Mouse (Mus musculus): ENCODE measurements at regions not wholly inside any gene's neighbourhood (a gene's known extent, or its start where the extent isn't known, plus 50 kb on each side); places are given as distances from the start of the nearest gene placed in this dataset.

DNA sequence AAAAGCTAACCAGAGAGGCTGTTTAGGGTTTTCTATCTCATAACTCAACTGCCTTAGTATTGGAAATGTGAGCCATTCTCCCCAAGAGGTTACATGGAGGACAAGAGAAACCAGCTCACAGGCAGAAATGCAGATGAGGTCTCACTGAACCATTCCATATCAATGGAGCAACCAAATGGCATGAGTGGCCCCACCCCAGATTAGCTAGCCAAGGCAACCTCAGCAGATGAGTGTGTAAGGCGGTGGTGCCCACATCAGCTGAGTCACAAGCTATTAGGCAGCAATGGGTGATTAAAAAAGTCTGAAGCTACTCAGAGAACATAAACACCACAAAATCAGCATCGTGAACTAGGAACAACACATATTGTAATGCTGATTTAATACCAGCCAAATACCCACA is 133.2 kb downstream of the Lpin1 start:
- H3K4me1 ChIP-seq (ENCODE audit: control insufficient read depth, insufficient read depth, insufficient read length, low read length): no peaks in the 10 kb centered on the region
- H3K27ac ChIP-seq (replicated peaks; ENCODE audit: low read depth, low read length): no peak overlapping the region
- H3K4me3 ChIP-seq (ENCODE audit: insufficient read depth, low read depth, low read length): no peak overlapping the region

DNA sequence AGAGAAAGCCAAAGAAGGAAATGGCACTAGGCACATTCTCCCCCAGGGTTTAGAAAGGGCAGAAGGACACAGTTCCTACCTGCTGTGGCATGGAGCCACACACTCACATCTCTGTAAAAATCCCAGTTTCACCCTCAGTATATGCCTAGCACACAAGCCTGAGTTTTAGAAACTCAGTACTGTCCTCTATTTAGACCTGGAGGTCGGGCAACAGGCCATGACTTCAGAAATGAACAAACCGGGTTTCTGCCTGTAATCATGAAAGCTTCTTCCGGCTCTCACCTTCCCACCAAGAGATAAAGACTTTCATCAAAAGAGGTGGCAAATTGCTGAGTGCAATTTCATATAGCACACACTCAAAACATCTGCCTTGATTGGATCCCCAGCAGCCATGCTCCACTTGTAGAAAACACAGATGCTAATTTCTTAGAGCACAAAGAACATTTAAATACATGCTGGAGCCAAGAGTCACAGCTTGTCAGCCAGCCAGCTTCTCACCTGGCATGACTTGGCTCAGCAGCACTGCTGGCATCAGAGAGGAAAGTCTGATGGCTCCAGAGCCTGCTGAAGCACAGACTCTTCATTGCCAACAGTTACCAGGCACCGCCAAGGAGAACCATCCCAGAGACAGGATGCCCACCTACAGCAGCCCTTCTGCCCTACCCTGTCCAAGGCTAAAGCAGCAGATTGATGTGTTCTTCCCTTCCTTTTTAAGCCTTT is 136.2 kb downstream of the Lpin1 start:
- Histone ChIP-seq H3K27ac (replicated peaks; ENCODE audit: low read depth, low read length) (no peak overlapping the region), H3K4me3 (ENCODE audit: insufficient read depth, low read depth, low read length) (no peak overlapping the region), H3K4me1 (ENCODE audit: control insufficient read depth, insufficient read depth, insufficient read length, low read length) (no peaks in the 10 kb centered on the region)

DNA sequence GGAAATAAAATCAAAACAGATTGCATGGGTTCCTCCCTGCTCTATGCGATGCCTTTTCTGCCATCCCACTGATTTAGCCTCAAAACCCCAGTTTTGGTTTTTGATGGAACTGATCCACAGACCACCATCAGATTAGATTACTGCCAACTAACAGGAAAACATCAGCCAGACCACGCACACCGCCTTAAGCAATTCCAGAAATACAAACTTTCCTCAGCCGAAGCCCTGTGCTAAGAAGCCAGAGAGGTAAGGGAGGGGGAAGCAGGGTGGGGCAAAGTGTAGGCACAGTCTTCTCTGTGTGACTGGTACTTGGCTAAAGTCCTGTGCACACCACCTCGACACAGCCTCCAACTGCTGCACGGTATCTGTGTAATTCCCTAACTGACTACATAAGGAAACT is 153.3 kb downstream of the Lpin1 start:
- H3K27ac ChIP-seq (replicated peaks; ENCODE audit: low read depth, low read length): no peak overlapping the region
- H3K4me3 ChIP-seq (ENCODE audit: insufficient read depth, low read depth, low read length): no peak overlapping the region
- no peaks in the 10 kb centered on the region for H3K4me1 ChIP-seq (ENCODE audit: control insufficient read depth, insufficient read depth, insufficient read length, low read length)

DNA sequence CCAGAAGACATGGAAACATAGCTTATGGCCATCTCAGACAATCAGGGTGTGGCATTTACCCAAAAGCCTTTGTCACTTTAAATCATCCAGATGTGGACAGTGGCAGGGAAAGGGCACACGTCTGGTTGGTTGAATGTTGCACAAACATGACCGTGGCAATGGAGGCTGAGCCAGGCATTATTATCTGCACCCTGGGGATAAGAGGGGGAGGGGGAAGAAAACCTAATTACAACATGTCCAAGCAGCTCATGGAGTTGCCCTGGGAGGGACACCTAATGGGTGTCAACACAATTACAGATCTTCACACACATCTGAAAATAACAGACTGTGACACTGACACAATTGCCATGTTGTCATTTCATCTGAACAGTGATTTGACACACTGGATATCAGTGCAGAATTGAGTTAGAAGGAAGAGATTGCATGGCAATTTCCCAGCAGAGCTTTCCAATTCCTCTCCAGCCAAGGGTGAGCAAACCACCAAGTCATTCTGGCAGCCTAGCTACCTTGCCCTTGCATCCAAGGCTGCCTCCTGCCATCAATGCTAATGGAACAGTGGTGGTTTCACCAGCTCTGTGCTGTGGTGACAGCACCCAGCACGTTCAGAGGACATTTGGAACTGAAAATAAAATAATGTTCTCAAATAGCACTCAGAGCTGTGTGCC is 159.9 kb downstream of the Lpin1 start:
- Histone ChIP-seq H3K4me3 (ENCODE audit: insufficient read depth, low read depth, low read length) (no peak overlapping the region), H3K27ac (replicated peaks; ENCODE audit: low read depth, low read length) (no peak overlapping the region), H3K4me1 (ENCODE audit: control insufficient read depth, insufficient read depth, insufficient read length, low read length) (no peaks in the 10 kb centered on the region)

DNA sequence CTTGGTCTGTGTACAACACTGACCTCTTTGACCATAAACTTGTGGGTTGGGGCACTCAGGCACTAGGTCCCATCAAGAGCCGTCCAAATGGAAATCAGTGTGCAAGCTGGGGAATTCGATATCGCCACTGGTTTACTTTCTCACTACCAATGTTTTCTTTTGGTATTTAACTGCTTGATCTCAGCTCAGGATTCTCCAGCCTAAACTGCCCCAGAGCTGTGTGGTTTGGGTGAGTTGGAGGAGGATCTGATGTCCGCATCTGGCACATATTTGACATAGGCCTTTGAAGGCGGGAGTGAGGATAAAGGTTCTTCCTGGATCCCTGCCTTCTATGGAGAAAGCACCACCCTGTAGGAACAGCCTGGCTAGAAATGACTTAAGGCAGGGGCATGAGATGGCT is 172.0 kb downstream of the Lpin1 start:
- Histone ChIP-seq H3K27ac (replicated peaks; ENCODE audit: low read depth, low read length) (no peak overlapping the region), H3K4me1 (ENCODE audit: control insufficient read depth, insufficient read depth, insufficient read length, low read length) (no peaks in the 10 kb centered on the region; the same call in 1 of the 2 replicates), H3K4me3 (ENCODE audit: insufficient read depth, low read depth, low read length) (no peak overlapping the region)

DNA sequence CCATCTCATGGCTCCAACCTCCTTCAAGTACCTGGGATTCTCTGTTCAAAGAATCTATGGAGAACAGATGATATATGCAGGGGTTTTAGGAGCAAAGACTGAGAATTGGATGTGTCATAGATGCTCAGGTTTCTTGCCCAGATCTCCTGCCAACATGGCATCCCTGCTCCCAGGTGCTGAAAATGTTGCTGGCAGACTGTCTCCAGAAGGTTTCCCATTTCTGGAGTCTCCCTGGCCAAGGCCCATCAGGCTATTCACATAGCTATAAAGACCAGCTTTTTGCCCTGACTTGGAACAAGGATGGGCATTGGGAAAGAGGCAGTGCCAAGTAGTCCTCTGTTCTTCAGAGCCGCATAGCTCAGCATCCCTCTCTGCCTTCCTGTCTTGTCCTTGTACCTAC is 173.8 kb downstream of the Lpin1 start:
- H3K27ac ChIP-seq (replicated peaks; ENCODE audit: low read depth, low read length): no peak overlapping the region
- no peak overlapping the region for H3K4me3 ChIP-seq (ENCODE audit: insufficient read depth, low read depth, low read length)
- H3K4me1 ChIP-seq (ENCODE audit: control insufficient read depth, insufficient read depth, insufficient read length, low read length): no peaks in the 10 kb centered on the region; the same call in 1 of the 2 replicates

DNA sequence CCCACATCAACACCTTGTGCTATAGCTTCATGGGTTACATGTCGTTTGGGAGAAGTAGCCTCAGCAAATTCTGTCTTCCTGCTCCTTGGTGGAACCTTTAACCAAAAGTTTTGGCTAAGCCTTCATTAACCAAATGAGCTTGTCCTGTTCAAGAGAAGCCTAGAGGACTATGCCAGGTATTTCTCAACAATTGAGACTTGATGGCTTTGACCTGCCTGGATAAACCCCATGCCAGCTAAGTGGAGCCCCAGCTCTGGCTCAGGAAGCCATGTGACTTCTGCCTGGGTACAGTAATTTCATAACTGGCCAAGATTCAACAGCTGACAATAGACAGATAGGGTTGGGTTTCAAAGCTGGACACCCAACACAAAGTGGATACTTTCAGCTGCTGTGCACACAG is 174.5 kb downstream of the Lpin1 start:
- Histone ChIP-seq H3K4me1 (ENCODE audit: control insufficient read depth, insufficient read depth, insufficient read length, low read length) (no peaks in the 10 kb centered on the region; the same call in 1 of the 2 replicates), H3K27ac (replicated peaks; ENCODE audit: low read depth, low read length) (no peak overlapping the region), H3K4me3 (ENCODE audit: insufficient read depth, low read depth, low read length) (no peak overlapping the region)

DNA sequence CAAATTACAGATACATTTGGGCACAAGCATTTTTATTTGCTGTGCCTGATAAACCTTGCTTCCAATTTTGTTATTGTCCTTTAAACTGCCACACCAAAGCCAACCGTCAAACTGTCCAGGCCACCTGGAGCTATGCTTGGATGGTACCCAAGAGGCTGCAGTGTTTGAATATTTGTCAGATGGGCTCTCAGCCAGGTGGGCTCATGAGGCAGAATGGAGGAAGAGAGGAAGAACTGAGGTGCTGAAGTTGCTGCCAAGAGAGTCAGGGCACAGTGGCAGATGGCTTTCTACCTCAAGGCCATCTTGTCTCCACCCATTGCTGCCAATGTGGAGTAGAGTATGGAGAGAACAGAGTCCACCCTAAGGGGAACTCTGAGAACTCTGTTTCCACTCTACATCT is 176.0 kb downstream of the Lpin1 start:
- Histone ChIP-seq H3K4me3 (ENCODE audit: insufficient read depth, low read depth, low read length) (no peak overlapping the region), H3K4me1 (ENCODE audit: control insufficient read depth, insufficient read depth, insufficient read length, low read length) (no peaks in the 10 kb centered on the region; the same call in 1 of the 2 replicates), H3K27ac (replicated peaks; ENCODE audit: low read depth, low read length) (no peak overlapping the region)

DNA sequence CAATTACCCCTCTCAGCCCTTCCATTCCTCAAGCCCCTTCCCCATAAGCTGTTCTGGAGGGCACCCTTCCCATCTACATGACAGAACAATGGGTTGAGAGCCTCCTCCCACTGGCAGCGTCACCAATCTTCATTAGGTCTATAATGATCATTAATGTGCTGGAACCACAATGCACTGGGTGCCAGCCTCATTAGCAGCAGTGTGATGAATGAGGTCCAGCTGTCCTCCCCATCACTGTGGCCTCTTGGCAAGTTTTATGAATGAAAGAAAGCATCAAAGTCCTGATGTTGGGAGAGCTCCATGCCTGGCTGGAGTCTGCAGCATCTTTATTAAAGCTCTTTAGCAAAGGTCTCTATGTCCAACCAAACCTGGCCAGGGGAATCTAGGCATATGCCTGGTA is 176.5 kb downstream of the Lpin1 start:
- H3K4me1 ChIP-seq (ENCODE audit: control insufficient read depth, insufficient read depth, insufficient read length, low read length): no peaks in the 10 kb centered on the region; the same call in 1 of the 2 replicates
- no peak overlapping the region for H3K27ac ChIP-seq (replicated peaks; ENCODE audit: low read depth, low read length)
- H3K4me3 ChIP-seq (ENCODE audit: insufficient read depth, low read depth, low read length): no peak overlapping the region

DNA sequence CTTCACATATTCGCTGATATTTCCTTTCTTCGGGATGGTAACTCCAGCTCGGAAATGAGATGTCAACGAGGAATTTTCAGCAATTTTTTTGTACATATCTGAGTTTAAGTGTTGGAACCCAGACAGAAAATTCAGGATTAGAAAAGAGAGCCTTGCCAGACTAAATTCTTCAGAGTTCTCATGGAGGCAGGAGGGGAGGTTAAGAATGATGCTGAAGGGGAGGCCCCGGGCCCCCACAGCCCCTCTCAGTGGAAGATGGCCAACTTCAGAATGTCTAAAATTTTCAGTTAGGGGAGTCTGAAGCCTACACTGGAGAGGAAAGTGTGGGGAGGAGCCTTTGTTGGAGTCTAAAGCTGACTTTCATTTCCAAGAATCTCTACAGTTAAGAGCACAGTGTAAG is 184.8 kb downstream of the Lpin1 start:
- H3K27ac ChIP-seq (replicated peaks; ENCODE audit: low read depth, low read length): no peak overlapping the region

DNA sequence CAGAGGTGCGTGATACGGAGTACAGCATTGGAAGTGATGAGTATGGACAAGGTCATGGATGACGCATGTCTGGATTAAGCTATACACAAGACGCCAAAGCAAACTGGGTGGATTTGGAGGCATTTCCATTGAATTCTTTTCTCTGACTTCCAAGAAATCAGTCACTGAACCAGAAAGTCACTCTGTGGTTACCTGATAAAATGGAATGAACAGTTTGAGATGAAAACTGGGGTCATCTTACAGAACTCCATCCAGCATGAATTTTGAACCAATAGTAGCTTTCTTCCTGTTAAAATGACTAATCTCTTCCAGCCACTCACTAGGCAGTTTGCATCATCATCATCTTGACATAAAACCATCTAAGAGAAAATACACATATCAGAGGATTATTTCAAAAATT is 186.2 kb downstream of the Lpin1 start:
- Histone ChIP-seq H3K4me1 (ENCODE audit: control insufficient read depth, insufficient read depth, insufficient read length, low read length) (no peaks in the 10 kb centered on the region), H3K27ac (replicated peaks; ENCODE audit: low read depth, low read length) (no peak overlapping the region), H3K4me3 (ENCODE audit: insufficient read depth, low read depth, low read length) (no peak overlapping the region)

More for the DNA sequence above, 184.8 kb downstream of the Lpin1 start:
- H3K4me3 ChIP-seq (ENCODE audit: insufficient read depth, low read depth, low read length): no peak overlapping the region
- H3K4me1 ChIP-seq (ENCODE audit: control insufficient read depth, insufficient read depth, insufficient read length, low read length): no peaks in the 10 kb centered on the region

DNA sequence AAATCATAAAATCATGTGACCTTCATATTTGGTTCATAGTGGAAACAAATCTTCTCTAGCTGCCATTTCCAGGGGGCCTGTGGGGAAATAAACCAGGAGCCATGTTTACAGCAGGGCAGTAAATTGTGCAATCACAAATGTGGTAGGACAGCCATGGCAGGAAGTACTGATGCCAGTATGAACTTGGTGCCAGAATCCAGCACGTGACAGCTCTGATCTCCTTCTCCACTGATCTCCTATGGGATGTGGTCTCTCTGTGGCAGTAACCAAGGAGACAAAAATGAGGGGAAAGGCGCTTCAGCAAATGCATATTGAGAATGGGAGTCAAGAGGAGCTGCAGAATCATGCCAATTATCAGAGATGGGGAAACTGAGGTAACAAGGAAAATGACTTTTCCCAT is 215.0 kb downstream of the Lpin1 start:
- Histone ChIP-seq H3K4me1 (ENCODE audit: control insufficient read depth, insufficient read depth, insufficient read length, low read length) (no peaks in the 10 kb centered on the region), H3K27ac (replicated peaks; ENCODE audit: low read depth, low read length) (no peak overlapping the region), H3K4me3 (ENCODE audit: insufficient read depth, low read depth, low read length) (no peak overlapping the region)

DNA sequence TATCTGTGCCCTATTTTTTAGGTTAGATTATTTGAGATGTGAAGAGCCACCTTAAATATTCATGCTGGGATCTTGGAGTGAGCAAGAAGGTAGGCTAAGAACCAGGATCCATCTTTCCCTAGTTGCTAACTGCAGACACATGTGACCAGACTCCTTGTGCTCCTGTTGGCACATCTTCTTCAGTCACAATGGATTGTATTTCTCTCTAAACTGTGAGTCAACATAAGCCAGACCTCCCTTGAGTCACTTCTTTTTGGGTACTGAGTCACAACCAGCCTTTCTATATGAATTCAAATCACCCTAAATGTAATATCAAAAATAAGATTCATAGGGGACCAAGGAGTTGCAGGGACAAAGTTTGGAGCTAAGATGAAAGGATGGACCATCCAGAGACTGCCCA is 217.9 kb downstream of the Lpin1 start:
- H3K27ac ChIP-seq (replicated peaks; ENCODE audit: low read depth, low read length): no peak overlapping the region
- H3K4me3 ChIP-seq (ENCODE audit: insufficient read depth, low read depth, low read length): no peak overlapping the region
- H3K4me1 ChIP-seq (ENCODE audit: control insufficient read depth, insufficient read depth, insufficient read length, low read length): no peaks in the 10 kb centered on the region

DNA sequence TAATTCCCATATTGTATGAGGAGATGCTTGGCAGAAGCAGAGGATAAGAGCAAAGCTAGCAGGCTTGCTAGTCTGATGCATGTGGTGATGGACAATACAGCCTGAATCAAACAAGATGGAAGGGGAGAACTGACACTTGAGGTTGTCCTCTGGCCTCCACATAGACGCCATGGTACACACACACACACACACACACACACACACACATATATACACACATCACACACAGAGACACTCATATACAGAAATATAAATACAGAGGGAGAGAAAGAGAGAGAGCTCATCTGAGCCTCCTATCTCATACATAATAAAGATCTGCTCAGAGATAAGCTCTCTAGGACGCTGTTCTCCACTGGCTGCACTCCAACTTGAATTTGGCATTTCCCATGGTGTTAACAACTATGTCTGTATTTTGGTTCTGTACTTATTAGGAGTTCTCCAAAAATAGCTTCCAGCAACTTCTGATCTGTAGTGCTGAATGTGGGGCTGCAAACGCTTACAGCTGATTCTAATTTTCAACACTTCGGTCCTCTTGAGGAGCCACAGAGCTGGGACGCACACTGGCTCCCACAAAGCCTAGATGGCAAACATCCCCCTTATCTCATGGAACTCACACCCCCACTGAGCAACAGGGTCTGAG is 219.0 kb downstream of the Lpin1 start:
- Histone ChIP-seq H3K4me3 (ENCODE audit: insufficient read depth, low read depth, low read length) (no peak overlapping the region), H3K4me1 (ENCODE audit: control insufficient read depth, insufficient read depth, insufficient read length, low read length) (no peaks in the 10 kb centered on the region), H3K27ac (replicated peaks; ENCODE audit: low read depth, low read length) (no peak overlapping the region)

DNA sequence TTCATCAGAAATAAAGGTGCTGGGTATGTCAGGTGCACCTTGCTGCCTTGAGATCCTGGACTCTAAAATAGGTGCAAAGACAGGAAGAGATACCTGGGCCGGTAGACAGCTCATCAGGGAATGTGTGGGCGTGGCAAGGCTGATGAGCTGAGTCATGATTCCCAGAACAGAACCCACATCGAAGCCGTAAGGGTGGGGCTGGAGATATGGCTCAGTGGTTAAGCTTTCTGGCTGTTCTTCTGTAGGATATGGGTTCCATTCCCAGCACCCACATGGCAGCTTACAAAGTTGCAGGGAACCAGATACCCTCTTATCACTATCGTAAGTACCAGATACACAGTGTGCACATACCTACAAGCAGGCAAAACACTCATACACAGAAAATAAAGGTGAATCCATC is 219.6 kb downstream of the Lpin1 start:
- no peaks in the 10 kb centered on the region for H3K4me1 ChIP-seq (ENCODE audit: control insufficient read depth, insufficient read depth, insufficient read length, low read length)
- H3K4me3 ChIP-seq (ENCODE audit: insufficient read depth, low read depth, low read length): no peak overlapping the region
- H3K27ac ChIP-seq (replicated peaks; ENCODE audit: low read depth, low read length): no peak overlapping the region

DNA sequence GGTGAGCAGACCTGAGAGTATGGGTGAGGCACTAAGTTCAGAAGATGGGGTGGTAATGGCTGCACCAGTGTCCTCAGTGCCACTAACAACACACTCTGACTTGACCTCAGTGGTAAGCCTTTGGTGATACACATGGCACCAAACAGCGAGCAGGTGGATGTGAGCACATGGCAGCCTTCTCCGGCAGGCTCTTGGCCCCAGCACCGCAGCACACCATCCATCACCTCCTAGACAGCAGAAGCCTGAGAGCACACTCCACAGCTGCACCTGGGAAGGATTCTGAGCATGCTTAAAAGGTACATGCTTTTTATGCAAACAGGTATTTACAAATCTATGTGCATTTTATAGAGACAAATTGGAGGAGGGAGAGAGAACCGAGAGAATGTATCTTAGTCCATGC is 223.7 kb downstream of the Lpin1 start:
- Histone ChIP-seq H3K4me1 (ENCODE audit: control insufficient read depth, insufficient read depth, insufficient read length, low read length) (no peaks in the 10 kb centered on the region), H3K4me3 (ENCODE audit: insufficient read depth, low read depth, low read length) (no peak overlapping the region), H3K27ac (replicated peaks; ENCODE audit: low read depth, low read length) (no peak overlapping the region)

Data from brown adipose tissue, adult 24 weeks (tissue).